Mouse (Mus musculus): Measurements from ENCODE around the gene Itgam.
"Not testable (repeated sequence)": the region's sequence is repeated elsewhere in the genome, so short reads cannot be mapped to it uniquely, and the experiment has no call there.

Itgam gene

DNA sequence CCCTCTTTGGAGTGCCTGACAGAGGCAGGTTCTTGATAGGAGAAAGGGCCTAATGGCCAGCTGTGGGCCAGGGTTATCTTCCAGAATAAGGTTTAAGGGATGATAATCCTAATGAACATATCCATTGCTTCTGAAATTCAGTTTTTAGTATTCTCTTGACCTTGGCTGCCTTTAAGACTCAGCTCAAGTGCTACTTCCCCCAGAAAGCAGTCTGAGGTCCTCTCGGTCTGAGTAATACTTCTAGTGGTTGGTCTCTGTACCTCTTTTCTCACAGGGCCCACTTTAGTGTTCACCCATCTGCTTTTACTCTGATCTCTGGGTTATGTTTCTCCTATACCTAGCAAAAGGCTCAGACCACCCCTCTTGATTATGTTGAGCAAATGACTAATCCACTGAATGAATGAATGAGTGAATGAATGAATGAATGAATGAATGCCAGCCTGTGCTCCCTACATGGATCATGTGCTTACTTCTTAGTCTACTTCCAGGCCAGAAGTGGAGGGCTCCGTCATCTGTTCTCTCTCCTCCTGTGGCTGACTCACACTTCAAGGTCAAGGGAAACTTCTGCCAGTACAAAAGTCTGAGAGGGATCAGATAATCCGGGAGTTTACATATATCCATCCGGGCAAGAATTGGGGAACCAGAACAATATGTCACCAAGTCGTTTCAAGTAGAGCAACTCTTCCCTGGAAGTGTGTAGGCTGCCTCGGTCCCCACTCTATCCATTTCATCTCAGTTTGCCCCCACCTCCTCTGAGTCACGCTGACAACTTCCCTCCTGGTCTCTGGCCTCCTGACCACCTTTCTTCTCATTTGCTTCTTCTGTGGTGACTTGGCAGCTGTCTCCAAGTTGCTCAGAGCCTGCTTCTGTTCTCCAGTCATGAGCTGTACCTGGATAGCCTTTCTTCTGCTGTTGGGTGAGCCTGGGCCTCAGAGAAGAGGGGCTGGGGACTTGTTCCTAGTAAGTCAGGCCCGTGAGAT is 66.6 kb downstream of the Itgam start, which contains the start of gene Itgax:
Gene Itgax, plus strand, starts transcription at position 807 of the 980 bp plus-strand sequence.
- no peak for DNase-seq (ENCODE audit: low read depth, low spot score)

DNA sequence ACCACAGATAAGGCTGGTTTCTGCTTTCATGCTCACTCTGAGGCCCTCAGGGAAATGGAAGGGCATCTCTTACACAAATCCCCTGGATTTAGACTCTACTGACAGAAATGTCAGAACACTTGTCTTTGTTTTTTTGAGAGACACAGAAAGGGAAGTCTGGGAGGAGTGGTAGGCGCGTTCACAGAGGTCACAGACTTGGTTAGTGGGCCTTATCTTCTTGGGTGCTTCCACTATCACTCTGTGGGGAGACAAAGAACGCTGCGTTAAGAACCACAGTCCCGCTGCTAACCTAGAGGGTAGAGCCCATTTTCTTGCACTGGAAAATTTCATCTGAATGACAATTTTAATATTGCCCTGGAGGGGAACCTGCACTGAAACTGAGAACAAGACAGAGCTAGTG is 69.7 kb downstream of the Itgam start:
- no peak for DNase-seq (ENCODE audit: low read depth, low spot score)

DNA sequence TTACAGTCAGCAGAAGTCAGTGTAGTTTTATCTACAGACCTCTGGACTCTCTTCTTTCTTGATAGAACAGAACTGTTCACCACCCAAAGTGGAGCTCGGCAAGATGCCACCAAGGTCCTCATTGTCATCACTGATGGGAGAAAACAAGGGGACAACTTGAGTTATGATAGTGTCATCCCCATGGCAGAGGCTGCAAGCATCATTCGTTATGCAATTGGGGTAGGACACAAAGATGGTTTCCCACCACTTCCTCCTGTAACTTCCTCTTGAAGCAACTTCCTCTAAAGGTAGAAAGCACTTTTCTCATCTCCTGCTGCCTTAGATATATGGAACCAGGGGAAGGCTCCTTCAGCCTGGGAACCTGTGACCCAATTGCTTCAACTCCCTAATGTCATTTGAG is 71.2 kb downstream of the Itgam start:
- DNase-seq (ENCODE audit: low read depth, low spot score) = no peak

DNA sequence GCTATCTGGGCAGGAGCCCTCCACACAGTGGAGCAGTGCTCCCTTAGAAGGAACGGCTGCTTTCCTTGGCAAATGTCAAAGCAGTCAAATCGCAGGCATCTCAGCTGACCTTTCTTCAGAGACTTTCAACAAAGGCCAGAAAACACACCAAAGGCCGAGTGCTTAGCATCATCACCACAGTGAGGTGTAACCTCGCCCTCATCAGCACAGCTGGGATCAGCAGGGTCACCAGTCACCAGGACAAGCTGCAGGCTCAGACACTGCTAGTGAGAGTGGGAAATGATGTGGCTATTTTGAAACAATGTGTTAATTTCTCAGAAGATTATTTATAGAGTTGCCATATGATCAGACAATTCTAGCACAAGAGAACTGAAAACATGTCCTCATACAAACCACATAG is 74.5 kb downstream of the Itgam start:
- no peak for DNase-seq (ENCODE audit: low read depth, low spot score)

DNA sequence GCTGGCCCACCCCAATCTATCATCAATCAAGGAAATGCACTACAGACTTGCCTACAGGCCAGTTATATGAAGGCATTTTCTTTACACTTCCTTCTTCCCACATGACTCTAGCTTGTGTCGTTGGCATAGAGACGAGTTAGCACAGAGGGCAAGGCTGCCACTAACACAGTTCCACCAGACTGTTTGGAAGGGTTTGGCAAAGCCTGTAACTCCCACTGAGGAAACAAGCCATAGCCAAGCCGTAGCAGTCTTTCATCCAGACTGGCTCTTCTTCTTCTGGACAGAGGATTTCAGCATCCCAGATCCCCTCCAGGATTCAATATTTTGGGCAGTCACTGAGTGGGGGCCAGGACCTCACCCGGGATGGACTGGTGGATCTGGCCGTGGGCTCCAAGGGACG is 77.2 kb downstream of the Itgam start:
- no peak for DNase-seq (ENCODE audit: low read depth, low spot score)

DNA sequence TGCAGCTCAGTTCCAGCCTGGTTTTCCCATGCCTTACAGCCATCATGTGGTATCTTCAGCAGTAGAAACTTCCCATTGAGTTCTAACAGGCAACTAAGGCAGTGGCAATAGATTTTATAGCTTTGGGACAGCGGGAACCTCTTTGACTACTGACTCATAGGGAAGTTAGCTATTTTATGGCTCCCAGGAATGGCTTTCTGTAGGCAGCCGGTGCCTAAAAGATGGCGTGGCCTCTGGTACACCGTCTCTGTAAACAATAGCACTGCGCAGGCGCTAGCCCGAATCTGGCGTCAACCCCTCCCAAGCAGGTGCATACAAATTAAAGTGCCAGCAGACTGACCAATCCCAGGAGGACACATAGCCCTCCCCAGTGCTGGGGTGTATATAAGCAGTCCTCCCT is 88.5 kb downstream of the Itgam start:
- DNase-seq (ENCODE audit: low read depth, low spot score) = no peak

DNA sequence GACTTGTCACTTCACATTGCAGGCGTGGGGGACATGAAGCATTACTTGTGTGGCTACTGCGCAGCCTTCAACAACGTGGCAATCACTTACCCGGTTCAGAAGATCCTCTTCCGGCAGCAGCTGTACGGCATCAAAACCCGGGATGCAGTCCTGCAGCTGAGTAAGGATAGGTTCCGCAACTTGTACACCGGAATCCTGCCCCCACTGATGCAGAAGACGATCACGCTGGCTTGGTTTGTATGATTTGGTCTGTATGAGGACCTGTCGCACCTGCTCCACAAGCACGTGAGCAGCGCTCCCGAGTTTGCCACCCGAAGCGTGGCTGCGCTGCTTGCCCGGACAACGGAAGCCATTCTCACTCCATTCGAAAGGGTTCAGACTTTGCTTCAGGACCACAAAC is 91.6 kb downstream of the Itgam start, which contains the start of gene Itgad:
Gene Itgad, plus strand, starts transcription at position 301 of the 400 bp plus-strand sequence.
- DNase-seq (ENCODE audit: low read depth, low spot score) = no peak

DNA sequence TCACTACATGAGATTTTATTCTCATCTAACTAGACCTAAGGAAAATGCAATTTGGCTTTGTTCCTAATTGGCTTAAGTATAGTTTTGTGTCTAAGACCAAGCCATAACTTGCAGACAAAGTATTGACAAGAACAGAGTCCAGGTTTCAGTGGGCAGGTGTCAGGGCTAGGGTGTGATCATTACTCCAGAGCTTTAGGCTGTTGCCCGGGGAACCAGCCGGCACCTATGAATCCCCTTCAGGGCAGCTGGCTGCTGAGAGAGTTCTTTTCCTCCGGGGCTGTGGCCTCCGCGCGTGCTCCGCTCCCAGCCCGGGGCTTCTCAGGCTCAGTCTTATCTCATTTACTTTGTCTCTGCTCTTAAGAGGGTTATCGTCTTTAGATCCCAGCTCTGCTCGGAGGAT is 92.5 kb downstream of the Itgam start:
- no peak for DNase-seq (ENCODE audit: low read depth, low spot score)

DNA sequence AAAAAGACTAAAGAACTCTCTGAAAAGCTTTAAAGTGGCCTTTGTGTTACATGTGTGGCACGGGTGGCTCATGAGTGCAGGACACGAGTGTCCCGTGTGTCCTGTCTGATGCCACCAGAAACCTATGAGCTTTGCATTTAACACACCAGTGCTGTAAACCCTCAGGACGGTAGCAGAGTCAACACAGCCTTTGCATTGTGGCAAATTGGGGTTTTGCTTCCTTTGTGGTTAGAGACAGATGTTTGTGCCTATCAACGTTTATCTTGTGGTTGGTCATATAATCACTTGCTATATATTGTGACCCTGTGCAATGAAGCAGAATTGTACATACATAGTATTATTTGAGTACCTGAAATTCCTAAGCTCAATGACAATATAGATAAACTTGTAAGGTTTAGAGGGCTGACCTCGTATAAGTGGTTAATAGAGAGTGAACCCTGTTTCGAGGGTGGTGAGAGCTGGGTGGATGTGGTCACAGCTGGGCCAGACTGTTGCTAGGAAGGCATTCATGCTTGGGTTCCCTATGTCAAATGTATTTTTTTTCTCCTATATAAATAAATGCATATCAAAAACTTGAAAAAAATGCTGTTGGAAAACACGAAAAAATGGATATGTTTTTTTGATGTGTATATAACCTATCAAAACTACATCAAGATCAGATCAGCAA is 96.4 kb downstream of the Itgam start:
- DNase-seq (ENCODE audit: low read depth, low spot score) = not testable (repeated sequence)

DNA sequence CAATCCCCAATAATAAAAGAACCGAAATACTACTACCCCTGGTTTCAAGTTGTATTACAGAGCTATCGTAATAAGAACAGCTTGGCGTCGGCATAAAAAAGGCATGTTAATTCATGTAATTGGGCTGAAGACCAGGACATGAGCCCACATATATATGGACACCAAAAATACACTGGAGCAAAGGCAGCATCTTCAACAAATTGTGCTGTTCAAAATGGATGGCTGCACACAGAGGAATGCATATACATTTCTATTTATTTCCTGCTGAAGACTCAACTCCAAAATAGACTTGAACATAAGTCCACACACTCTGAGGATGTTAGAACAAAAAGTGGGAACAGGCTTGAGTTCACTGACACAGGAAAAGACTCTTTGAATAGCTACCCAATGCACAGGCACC is 101.6 kb downstream of the Itgam start:
- DNase-seq (ENCODE audit: low read depth, low spot score) = peak; percentile 15

DNA sequence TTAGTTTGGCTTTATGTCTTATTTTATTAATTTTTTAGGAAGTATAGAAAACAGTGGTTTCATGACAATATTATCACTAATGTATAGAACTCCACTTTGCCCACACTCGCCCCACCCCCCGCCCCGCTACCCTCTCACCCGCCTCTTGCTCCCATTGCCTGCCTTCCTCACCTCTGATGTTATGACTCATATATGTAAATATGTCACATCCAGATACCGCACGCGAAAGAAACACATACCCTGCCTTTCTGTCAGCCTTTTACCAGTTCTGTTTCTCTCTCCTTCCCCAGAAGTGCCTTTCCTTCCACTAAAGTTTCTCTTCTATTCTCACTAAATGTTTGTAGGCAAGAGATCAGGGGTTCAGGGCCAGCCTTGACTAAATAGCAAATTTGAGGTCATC is 104.0 kb downstream of the Itgam start:
- DNase-seq (ENCODE audit: low read depth, low spot score) = no peak

Data from telencephalon, adult 2 months (tissue).